Mouse (Mus musculus) regulatory T cell (primary cell): ENCODE data around the gene Mtf2.
"Not testable (repeated sequence)": the region's sequence is repeated elsewhere in the genome, so short reads cannot be mapped to it uniquely, and the experiment has no call there.

Experiments used
- in situ Hi-C: fragments of 300-600 bp; cut with MboI, MseI; formaldehyde crosslinking; loops from one replicate; pipeline ENCODE4 v1.15.1; 2025; ENCODE audit warnings: high pct_unique_total_duplicates

Gene Mtf2

GRCm38 (mm10) chr5:108082380-108082779, 16.9 kb downstream of the Mtf2 start:
- in situ Hi-C loops, result no loop called here

GRCm38 (mm10) chr5:108085440-108085839, 20.0 kb downstream of the Mtf2 start:
- in situ Hi-C loops, result no loop called here

GRCm38 (mm10) chr5:108092731-108093130, 27.3 kb downstream of the Mtf2 start:
- in situ Hi-C loops, result not testable (repeated sequence)

GRCm38 (mm10) chr5:108097676-108098075, 32.2 kb downstream of the Mtf2 start:
- in situ Hi-C loops, result no loop called here

- in situ Hi-C loops, result no loop called here
These were observed 34.7 kb downstream of the Mtf2 start for GRCm38 (mm10) chr5:108100196-108100595.

- in situ Hi-C loops, result no loop called here
These were observed 38.8 kb downstream of the Mtf2 start for GRCm38 (mm10) chr5:108104306-108104705.

- in situ Hi-C loops, result no loop called here
These were observed 43.9 kb downstream of the Mtf2 start for GRCm38 (mm10) chr5:108109346-108109745.

GRCm38 (mm10) chr5:108117693-108118092, 52.2 kb downstream of the Mtf2 start:
- in situ Hi-C loops, result no loop called here

- in situ Hi-C loops, result no loop called here
These were observed 54.9 kb downstream of the Mtf2 start for GRCm38 (mm10) chr5:108120221-108120900.

- in situ Hi-C loops, result no loop called here
These were observed 66.5 kb downstream of the Mtf2 start for GRCm38 (mm10) chr5:108131849-108132440.

- in situ Hi-C loops, result no loop called here
These were observed 67.2 kb downstream of the Mtf2 start, which contains the start of the genes Tmed5 and Ccdc18 for GRCm38 (mm10) chr5:108132441-108133243. Tmed5 (minus strand) TSS chr5:108132620. Ccdc18 (plus strand) TSS chr5:108132875.

- in situ Hi-C loops, result no loop called here
These were observed 87.1 kb downstream of the Mtf2 start for GRCm38 (mm10) chr5:108152592-108152991.
